Mouse (Mus musculus) layer of hippocampus, adult 2 months (tissue): ENCODE measurements at regions not wholly inside any gene's neighbourhood (a gene's known extent, or its start where the extent isn't known, plus 50 kb on each side); places are given as distances from the start of the nearest gene placed in this dataset.

Experiments
- DNase-seq, 2 experiments: peaks; one replicate each; pipeline ENCODE4 v3.0.0; 2022; ENCODE audit warnings: low spot score in 2 of 2
- H3K27ac ChIP-seq: fragments of 200-600 bp; 2 replicates; pipeline ENCODE4 v1.8.1; 2022
- H3K4me3 ChIP-seq: fragments of 200-600 bp; 2 replicates; pipeline ENCODE4 v1.8.1; 2022; ENCODE audit warnings: mild to moderate bottlenecking
- CTCF ChIP-seq: fragments of 200-600 bp; conservative IDR thresholded peaks from 2 replicates; pipeline ENCODE4 v1.8.1; 2022; ENCODE audit warnings: antibody characterized with exemption, mild to moderate bottlenecking, moderate library complexity

- Histone ChIP-seq H3K4me3 (no peak overlapping the region), H3K27ac (no peak overlapping the region)
- TF ChIP-seq CTCF, result no peak
- DNase-seq, result no peak
Measured at GRCm38 (mm10) chr8:56392158-56392557, 97.8 kb downstream of the Hpgd start.
